Mouse (Mus musculus): ENCODE measurements around the gene Rasa3. TPM values are rescaled to one million over a fixed set of nuclear protein-coding genes. Genes with fewer than 3 reads are reported as not detected.
A peak's percentile ranks its signal among the peaks of the same experiment; 100 is the strongest.

Rasa3 gene
- polyA plus RNA-seq, 1 experiment from 2014 or later = 15.9 TPM

GRCm38 (mm10) chr8:13667917-13668316 is 9.5 kb downstream of the Rasa3 start:
- H3K9ac ChIP-seq = no peak overlapping the region
- H3K4me2 ChIP-seq = no peak overlapping the region
- no peaks in the 10 kb centered on the region for H3K27me3 ChIP-seq
- H3K9me3 ChIP-seq (replicated peaks) = no peaks in the 10 kb centered on the region
- no peak overlapping the region for H3K4me3 ChIP-seq (replicated peaks)
- ATAC-seq (ENCODE audit: low read depth) = no peak
- H3K27ac ChIP-seq = no peak overlapping the region
- peaks cover 69% of the 10 kb centered on the region for H3K4me1 ChIP-seq (replicated peaks)
- peaks cover 6% of the 10 kb centered on the region; the same call in 1 of the 2 replicates for H3K36me3 ChIP-seq
- DNase-seq = no peak
- 70% methylated on average over 4 of the region's 4 CpGs for WGBS (ENCODE audit: insufficient replicate concordance)

- Histone ChIP-seq H3K9ac (no peak overlapping the region), H3K27me3 (no peaks in the 10 kb centered on the region), H3K4me3 (replicated peaks) (no peak overlapping the region), H3K4me2 (no peak overlapping the region), H3K4me1 (replicated peaks) (peaks cover 49% of the 10 kb centered on the region), H3K9me3 (replicated peaks) (no peaks in the 10 kb centered on the region), H3K27ac (no peak overlapping the region), H3K36me3 (peaks cover 6% of the 10 kb centered on the region; the same call in 1 of the 2 replicates)
- WGBS (ENCODE audit: insufficient replicate concordance) = 34% methylated on average over 8 of the region's 8 CpGs
- no peak for DNase-seq
- 0 out of 2 replicates have a peak, but pooled peaks have one; percentile 19 for ATAC-seq (ENCODE audit: low read depth)
Measured at GRCm38 (mm10) chr8:13665944-13666343, 11.5 kb downstream of the Rasa3 start.

- no peak overlapping the region for H3K4me2 ChIP-seq
- DNase-seq (no peak), ATAC-seq (ENCODE audit: low read depth) (no peak)
- 60% methylated on average over 4 of the region's 4 CpGs for WGBS (ENCODE audit: insufficient replicate concordance)
- H3K9me3 ChIP-seq (replicated peaks) = no peaks in the 10 kb centered on the region
- no peaks in the 10 kb centered on the region for H3K27me3 ChIP-seq
- H3K36me3 ChIP-seq = peaks cover 6% of the 10 kb centered on the region; the same call in 1 of the 2 replicates
- no peak overlapping the region for H3K27ac ChIP-seq
- no peak overlapping the region for H3K4me3 ChIP-seq (replicated peaks)
- H3K9ac ChIP-seq = no peak overlapping the region
- H3K4me1 ChIP-seq (replicated peaks) = peaks cover 45% of the 10 kb centered on the region
Measured at GRCm38 (mm10) chr8:13665538-13665937, 11.9 kb downstream of the Rasa3 start.

GRCm38 (mm10) chr8:13664711-13665210 is 12.6 kb downstream of the Rasa3 start:
- H3K4me3 ChIP-seq (replicated peaks) = no peak overlapping the region
- H3K36me3 ChIP-seq = peaks cover 6% of the 10 kb centered on the region; the same call in 1 of the 2 replicates
- H3K27me3 ChIP-seq = no peaks in the 10 kb centered on the region
- H3K27ac ChIP-seq = no peak overlapping the region; the same call in 1 of the 2 replicates
- H3K4me2 ChIP-seq = no peak overlapping the region
- H3K9me3 ChIP-seq (replicated peaks) = no peaks in the 10 kb centered on the region
- H3K4me1 ChIP-seq (replicated peaks) = peaks cover 38% of the 10 kb centered on the region
- ATAC-seq (ENCODE audit: low read depth) (no peak), DNase-seq (no peak)
- H3K9ac ChIP-seq = no peak overlapping the region
- WGBS (ENCODE audit: insufficient replicate concordance) = 75% methylated on average over 6 of the region's 6 CpGs

- H3K4me1 ChIP-seq (replicated peaks) = peaks cover 15% of the 10 kb centered on the region
- H3K9ac ChIP-seq = no peak overlapping the region
- no peaks in the 10 kb centered on the region for H3K27me3 ChIP-seq
- no peak for DNase-seq
- H3K9me3 ChIP-seq (replicated peaks) = no peaks in the 10 kb centered on the region
- H3K27ac ChIP-seq = no peak overlapping the region
- H3K4me2 ChIP-seq = no peak overlapping the region
- ATAC-seq (ENCODE audit: low read depth) = no peak
- 68% methylated on average over 13 of the region's 13 CpGs for WGBS (ENCODE audit: insufficient replicate concordance)
- no peaks in the 10 kb centered on the region for H3K36me3 ChIP-seq
- no peak overlapping the region for H3K4me3 ChIP-seq (replicated peaks)
Measured at GRCm38 (mm10) chr8:13660323-13660722, 17.1 kb downstream of the Rasa3 start.

- WGBS (ENCODE audit: insufficient replicate concordance) = 74% methylated on average over 12 of the region's 12 CpGs
- no peak overlapping the region for H3K27ac ChIP-seq
Measured at GRCm38 (mm10) chr8:13657479-13657878, 19.9 kb downstream of the Rasa3 start.

GRCm38 (mm10) chr8:13655033-13655351 is 22.4 kb downstream of the Rasa3 start:
- Histone ChIP-seq H3K36me3 (no peaks in the 10 kb centered on the region), H3K4me2 (no peak overlapping the region), H3K4me1 (replicated peaks) (peaks cover 22% of the 10 kb centered on the region), H3K27ac (no peak overlapping the region), H3K9me3 (replicated peaks) (no peaks in the 10 kb centered on the region), H3K27me3 (no peaks in the 10 kb centered on the region), H3K9ac (no peak overlapping the region), H3K4me3 (replicated peaks) (no peak overlapping the region)
- DNase-seq (no peak), ATAC-seq (ENCODE audit: low read depth) (no peak)
- 66% methylated on average over 5 of the region's 5 CpGs for WGBS (ENCODE audit: insufficient replicate concordance)

More at GRCm38 (mm10) chr8:13657479-13657878, 19.9 kb downstream of the Rasa3 start:
- H3K4me2 ChIP-seq = no peak overlapping the region
- no peaks in the 10 kb centered on the region for H3K9me3 ChIP-seq (replicated peaks)
- H3K4me3 ChIP-seq (replicated peaks) = no peak overlapping the region
- H3K27me3 ChIP-seq = no peaks in the 10 kb centered on the region
- no peak for DNase-seq
- peaks cover 15% of the 10 kb centered on the region for H3K4me1 ChIP-seq (replicated peaks)
- H3K36me3 ChIP-seq = no peaks in the 10 kb centered on the region
- no peak for ATAC-seq (ENCODE audit: low read depth)
- no peak overlapping the region for H3K9ac ChIP-seq

- Histone ChIP-seq H3K36me3 (no peaks in the 10 kb centered on the region), H3K27ac (no peak overlapping the region), H3K4me2 (no peak overlapping the region), H3K9ac (no peak overlapping the region), H3K4me3 (replicated peaks) (no peak overlapping the region), H3K9me3 (replicated peaks) (no peaks in the 10 kb centered on the region), H3K4me1 (replicated peaks) (peaks cover 27% of the 10 kb centered on the region), H3K27me3 (no peaks in the 10 kb centered on the region)
- 63% methylated on average over 11 of the region's 11 CpGs for WGBS (ENCODE audit: insufficient replicate concordance)
- DNase-seq (no peak), ATAC-seq (ENCODE audit: low read depth) (no peak)
Measured at GRCm38 (mm10) chr8:13654350-13655032, 22.9 kb downstream of the Rasa3 start.

GRCm38 (mm10) chr8:13650541-13651191 is 26.7 kb downstream of the Rasa3 start:
- DNase-seq = no peak
- H3K4me1 ChIP-seq (replicated peaks) = peaks cover 49% of the 10 kb centered on the region
- H3K9me3 ChIP-seq (replicated peaks) = no peaks in the 10 kb centered on the region
- H3K4me2 ChIP-seq = no peak overlapping the region
- WGBS (ENCODE audit: insufficient replicate concordance) = 78% methylated on average over 11 of the region's 11 CpGs
- ATAC-seq (ENCODE audit: low read depth) = no peak
- no peak overlapping the region for H3K4me3 ChIP-seq (replicated peaks)
- no peaks in the 10 kb centered on the region for H3K27me3 ChIP-seq
- no peak overlapping the region for H3K9ac ChIP-seq
- no peaks in the 10 kb centered on the region for H3K36me3 ChIP-seq
- H3K27ac ChIP-seq = no peak overlapping the region

GRCm38 (mm10) chr8:13649154-13649515 is 28.3 kb downstream of the Rasa3 start:
- 0 out of 2 replicates have a peak overlapping the region, but pooled peaks have one; percentile 4 for H3K4me2 ChIP-seq
- WGBS (ENCODE audit: insufficient replicate concordance) = 11% methylated on average over 3 of the region's 3 CpGs
- H3K4me1 ChIP-seq (replicated peaks) = peaks cover 61% of the 10 kb centered on the region
- no peaks in the 10 kb centered on the region for H3K27me3 ChIP-seq
- no peaks in the 10 kb centered on the region for H3K36me3 ChIP-seq
- no peak overlapping the region for H3K9ac ChIP-seq
- ATAC-seq (ENCODE audit: low read depth) (no peak), DNase-seq (no peak)
- H3K27ac ChIP-seq = peak overlapping the region; percentile 59; the same call in 1 of the 2 replicates
- no peaks in the 10 kb centered on the region for H3K9me3 ChIP-seq (replicated peaks)
- no peak overlapping the region for H3K4me3 ChIP-seq (replicated peaks)

GRCm38 (mm10) chr8:13648377-13649153 is 28.8 kb downstream of the Rasa3 start:
- H3K9me3 ChIP-seq (replicated peaks) = no peaks in the 10 kb centered on the region
- 27% methylated on average over 7 of the region's 7 CpGs for WGBS (ENCODE audit: insufficient replicate concordance)
- ATAC-seq (ENCODE audit: low read depth) (peak; percentile 32), DNase-seq (no peak)
- no peak overlapping the region for H3K9ac ChIP-seq
- no peaks in the 10 kb centered on the region for H3K27me3 ChIP-seq
- peaks cover 59% of the 10 kb centered on the region for H3K4me1 ChIP-seq (replicated peaks)
- H3K4me3 ChIP-seq (replicated peaks) = no peak overlapping the region
- peak overlapping the region; percentile 59; the same call in 1 of the 2 replicates for H3K27ac ChIP-seq
- H3K4me2 ChIP-seq = 0 out of 2 replicates have a peak overlapping the region, but pooled peaks have one; percentile 4
- H3K36me3 ChIP-seq = no peaks in the 10 kb centered on the region

Measured in liver, embryonic 13.5 days (tissue).